Mouse (Mus musculus) 416B (cell line): ENCODE measurements at regions not wholly inside any gene's neighbourhood (a gene's known extent, or its start where the extent isn't known, plus 50 kb on each side); places are given as distances from the start of the nearest gene placed in this dataset.
"Not testable (repeated sequence)": the region's sequence is repeated elsewhere in the genome, so short reads cannot be mapped to it uniquely, and the experiment has no call there.

Experiments
- DNase-seq: peaks from one replicate; pipeline ENCODE4 v3.0.0; 2011; ENCODE audit warnings: low read depth

- no peak for DNase-seq
These were observed 288.6 kb upstream of the Arglu1 start for GRCm38 (mm10) chr8:8978969-8979368.

- no peak for DNase-seq
These were observed 283.4 kb upstream of the Arglu1 start for GRCm38 (mm10) chr8:8973769-8974168.

GRCm38 (mm10) chr8:8973334-8973733 lies 283.0 kb upstream of the Arglu1 start:
- no peak for DNase-seq

- no peak for DNase-seq
These were observed 280.5 kb upstream of the Arglu1 start for GRCm38 (mm10) chr8:8970776-8971175.

DNA sequence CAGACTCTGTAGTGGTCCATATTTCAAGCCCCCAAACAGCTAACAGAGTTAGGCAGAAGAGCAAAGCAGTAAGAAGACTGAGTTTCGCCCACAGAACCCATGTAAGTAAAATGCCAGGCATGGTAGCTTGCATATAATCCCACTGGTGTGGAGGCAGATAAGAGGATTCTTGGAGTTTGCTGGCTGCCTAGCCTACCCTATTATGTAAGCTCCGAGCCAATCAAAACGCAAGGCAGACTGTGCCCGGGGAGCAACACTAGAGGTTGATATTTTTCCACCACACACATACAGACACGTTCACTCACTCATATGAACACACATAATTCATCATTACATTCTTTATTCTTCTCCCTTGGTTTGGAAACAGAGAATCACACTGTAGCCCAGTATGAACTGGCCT lies 280.0 kb upstream of the Arglu1 start:
- DNase-seq, result no peak

GRCm38 (mm10) chr8:8969112-8969950 lies 279.0 kb upstream of the Arglu1 start:
- DNase-seq, result no peak

GRCm38 (mm10) chr8:8966658-8967048 lies 276.3 kb upstream of the Arglu1 start:
- DNase-seq, result no peak

GRCm38 (mm10) chr8:8965983-8966657 lies 275.8 kb upstream of the Arglu1 start:
- DNase-seq, result no peak

GRCm38 (mm10) chr8:8960221-8960620 lies 269.9 kb upstream of the Arglu1 start:
- no peak for DNase-seq

- DNase-seq, result no peak
These were observed 269.4 kb upstream of the Arglu1 start for GRCm38 (mm10) chr8:8959787-8960093.

DNA sequence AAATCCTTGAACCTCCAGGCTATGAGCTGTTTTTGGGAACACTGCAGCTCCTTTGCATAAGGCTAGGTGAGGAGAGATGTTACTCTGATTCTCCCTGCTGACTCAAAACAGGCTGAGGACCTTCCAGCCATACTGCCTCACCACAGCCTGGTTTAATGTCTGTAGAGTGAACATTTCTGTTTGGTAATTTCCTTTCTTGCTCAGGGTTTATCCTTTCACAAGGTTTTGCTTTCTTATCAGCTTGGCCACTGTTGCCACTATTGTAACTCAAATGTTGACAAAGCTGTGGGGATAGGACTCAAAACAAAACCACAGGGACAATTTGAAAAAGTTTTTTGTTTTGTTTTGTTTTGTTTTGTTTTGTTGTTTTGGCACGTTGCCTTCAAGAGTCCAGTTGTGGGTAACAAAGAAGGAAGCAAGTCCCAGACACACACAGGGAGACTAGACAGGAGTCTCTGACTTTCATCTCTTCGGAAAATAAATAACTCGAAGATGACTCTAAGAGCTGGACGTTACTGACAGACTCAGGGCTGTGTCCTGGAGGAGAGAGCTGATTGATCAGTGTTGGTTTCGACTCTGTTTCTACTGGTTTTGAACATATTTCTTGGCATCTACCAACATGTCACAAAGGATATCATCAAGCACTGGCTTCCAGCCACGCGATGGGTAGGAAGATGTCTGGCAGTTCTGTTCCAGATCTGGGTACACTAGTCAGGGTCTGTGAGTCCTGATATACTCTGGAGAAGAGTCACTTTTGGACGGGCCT lies 268.9 kb upstream of the Arglu1 start:
- DNase-seq, result no peak

DNA sequence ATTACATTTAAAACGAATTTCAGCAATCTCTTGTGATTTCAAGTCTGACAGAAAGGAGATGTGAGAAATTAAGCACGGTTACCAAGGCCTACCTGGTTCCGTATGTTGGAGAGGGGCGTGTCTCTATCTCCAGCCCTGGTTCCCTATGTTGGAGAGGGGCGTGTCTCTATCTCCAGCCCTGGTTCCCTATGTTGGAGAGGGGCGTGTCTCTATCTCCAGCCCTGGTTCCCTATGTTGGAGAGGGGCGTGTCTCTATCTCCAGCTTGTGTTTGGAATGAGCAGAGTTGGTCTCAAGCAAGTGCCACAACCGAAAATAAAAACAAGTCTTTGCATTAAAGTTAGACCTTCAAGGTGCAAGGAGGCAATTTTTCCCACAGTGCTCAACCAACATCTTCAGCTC lies 267.8 kb upstream of the Arglu1 start:
- not testable (repeated sequence) for DNase-seq

- no peak for DNase-seq
These were observed 261.9 kb upstream of the Arglu1 start for GRCm38 (mm10) chr8:8952212-8952611.

DNA sequence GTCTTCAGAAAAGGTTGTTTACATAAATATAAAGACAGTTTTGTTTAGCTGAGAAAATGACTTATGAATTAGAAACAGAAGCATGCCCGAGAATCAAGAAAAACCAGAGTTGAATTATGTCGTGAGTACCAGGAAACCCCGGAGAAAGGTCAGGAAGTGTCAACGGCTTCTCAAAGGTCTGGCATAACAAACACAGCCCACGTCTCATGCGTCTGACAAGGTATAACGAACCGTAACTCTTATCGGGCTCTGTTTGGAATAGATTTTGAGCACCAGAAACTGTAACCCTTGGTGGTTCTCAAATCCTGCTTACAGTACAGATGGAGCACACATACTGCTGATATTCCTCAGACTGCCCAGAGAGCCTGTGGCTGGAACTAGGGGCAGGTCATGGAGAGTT lies 260.9 kb upstream of the Arglu1 start:
- DNase-seq, result no peak

DNA sequence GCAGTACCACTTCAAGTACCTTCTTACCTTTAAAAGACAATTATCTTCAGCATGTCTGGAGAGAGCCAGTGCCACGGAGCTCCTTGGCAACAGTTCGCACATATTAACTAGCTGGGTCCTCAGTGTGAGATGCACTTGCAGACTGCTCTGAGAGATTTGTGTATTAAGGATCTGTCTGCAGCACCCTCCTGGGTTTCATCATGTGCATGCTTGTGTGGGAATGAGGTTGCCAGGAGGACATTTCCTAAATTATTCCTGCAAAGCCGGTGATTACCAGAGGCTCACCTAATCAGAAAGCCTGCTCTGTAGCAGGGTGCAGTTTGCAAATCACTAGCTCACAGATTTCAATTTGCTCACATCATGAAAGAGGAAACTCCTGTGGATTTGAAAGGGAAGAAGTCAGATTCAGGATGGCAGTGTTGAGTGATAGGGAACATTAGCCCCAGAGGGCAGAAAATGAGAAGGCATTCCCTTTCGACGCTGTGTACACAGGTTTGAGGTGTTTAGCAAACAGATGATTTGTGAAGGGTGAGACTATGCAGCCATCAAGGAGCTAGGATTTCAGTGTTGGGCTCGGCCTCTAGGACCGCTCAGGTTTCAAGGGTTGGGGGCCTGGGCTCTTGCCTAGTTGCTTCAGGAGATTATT lies 257.3 kb upstream of the Arglu1 start:
- DNase-seq, result no peak

GRCm38 (mm10) chr8:8942991-8943390 lies 252.7 kb upstream of the Arglu1 start:
- DNase-seq, result no peak

DNA sequence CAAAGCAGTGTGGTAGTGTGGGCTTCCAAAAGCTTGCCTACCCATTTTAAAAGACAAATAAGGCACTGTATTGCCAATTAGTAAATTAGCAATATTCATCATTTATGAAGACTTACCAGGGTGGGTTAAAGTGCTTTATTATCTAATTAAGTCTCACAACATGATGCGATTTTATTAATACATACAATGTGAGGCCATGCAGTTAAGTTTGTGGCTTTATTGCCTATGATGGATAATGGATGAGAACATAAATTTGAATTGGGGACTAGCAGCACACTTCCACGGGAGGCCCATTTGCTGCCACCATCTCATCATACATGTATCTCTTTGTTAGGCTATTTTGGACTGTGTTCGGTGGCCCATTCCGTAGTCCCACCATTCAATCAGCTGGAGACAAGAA lies 250.6 kb upstream of the Arglu1 start:
- DNase-seq, result no peak

DNA sequence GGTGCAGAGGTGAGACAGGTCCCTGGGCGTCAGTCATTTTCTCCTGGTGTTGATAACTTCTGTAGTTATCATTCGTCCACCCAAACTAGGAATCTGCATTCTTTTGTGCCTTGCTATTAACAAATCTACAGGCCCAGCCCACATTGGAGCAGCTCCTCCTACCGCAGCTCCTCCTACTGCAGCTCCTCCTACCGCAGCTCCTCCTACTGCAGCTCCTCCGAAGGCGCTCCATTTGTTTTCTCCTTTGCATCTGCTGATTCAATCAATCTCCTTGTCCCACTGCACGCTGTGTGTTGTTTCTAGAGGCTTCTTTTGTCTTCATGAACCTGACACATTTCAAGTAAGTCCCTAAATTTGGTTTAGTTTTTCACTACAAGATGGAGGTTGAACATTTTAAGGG lies 248.2 kb upstream of the Arglu1 start:
- no peak for DNase-seq

GRCm38 (mm10) chr8:8932466-8932865 lies 242.1 kb upstream of the Arglu1 start:
- no peak for DNase-seq

DNA sequence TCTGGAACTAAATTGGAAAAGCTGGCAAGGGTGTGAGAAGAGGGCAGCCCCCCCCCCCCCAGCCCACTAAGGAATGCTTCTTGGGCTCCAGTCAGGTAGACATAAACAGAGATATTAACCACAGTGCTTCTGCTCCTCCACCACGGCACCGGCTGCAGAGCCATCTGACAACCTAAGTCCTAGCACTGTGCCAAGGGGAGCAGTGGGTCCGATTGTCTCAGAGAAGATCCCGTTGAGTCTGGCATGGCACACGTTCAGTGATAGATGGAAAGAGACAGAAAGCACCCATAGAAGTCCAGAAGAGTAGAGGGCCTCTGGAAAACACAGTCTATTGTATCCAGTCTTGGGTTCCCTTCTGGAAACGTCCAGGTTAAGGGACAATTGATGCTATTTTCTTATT lies 241.4 kb upstream of the Arglu1 start:
- DNase-seq, result no peak

DNA sequence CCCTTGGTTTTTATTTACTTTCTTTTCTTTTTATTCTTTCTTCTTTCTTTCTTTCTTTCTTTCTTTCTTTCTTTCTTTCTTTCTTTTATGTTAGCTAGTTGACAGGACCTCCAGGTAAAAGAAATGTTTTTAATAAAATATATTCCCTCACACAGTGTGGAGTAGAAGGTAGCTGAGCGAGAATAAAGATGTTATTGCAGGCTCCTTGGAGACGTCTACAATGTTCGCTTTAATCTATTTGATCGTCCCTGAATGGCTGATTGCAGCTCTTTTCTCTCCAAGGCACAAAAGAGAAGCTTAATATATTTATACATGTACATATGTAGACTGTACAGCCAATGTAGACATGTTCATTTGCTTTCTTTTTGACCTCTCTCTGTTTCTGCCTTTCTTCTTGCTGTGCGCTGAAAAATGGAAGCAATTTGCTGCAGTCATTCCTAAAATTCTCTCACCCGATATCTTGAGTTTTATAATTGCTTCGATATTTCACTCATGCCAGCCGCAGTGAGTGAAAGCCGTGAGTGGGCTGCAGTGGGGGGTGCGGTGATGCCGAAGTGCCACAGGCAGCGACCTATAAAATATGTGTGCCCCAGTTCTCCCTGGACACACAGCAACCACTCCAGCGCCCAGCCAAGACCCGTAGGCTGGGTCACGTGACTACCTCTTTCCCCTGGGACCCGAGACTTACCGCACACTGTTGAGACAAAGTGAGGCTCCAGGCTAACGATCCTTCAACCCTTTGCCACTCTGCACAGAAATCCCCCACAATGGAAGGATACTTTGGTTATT lies 237.9 kb upstream of the Arglu1 start:
- DNase-seq, result no peak

DNA sequence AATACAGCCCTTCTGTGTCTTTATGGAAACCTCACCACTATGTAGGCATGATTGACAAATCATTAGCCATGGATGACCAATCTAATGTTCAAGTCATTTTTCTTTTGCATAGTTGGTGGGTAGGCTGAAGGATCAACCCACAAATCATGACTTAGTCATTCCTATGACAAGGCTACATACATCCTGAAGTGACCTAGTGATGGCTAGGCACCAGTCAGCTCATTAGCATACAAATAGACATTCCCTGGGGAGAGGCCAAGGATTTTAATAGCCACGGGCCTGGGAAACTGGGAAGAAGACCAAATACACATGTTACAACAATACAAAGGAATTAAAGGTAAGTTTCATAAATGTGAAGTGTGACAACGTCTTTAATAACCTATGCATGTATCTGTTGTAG lies 231.1 kb upstream of the Arglu1 start:
- no peak for DNase-seq
